Mouse (Mus musculus) embryonic facial prominence, embryonic 12.5 days (tissue): ENCODE measurements around the gene Pdss2. TPM values are rescaled to one million over a fixed set of nuclear protein-coding genes. Genes with fewer than 3 reads are reported as not detected.
A peak's percentile ranks its signal among the peaks of the same experiment; 100 is the strongest.

Source experiments
- ATAC-seq: fragments of 200-750 bp; cut with Nextera tagmentation; 2 replicates; pipeline ENCODE4 v1.8.0; 2017; ENCODE audit not compliant: insufficient number of reproducible peaks, insufficient read depth, low FRiP score, low TSS enrichment
- H3K27ac ChIP-seq: fragments of 300-500 bp; sonication (generic); 2 replicates; pipeline ENCODE4 v1.5.1; 2016; ENCODE audit warnings: mild to moderate bottlenecking
- H3K27me3 ChIP-seq: fragments of 300-500 bp; sonication (generic); 2 replicates; pipeline ENCODE4 v1.6.1; 2016; ENCODE audit warnings: mild to moderate bottlenecking, moderate library complexity
- H3K36me3 ChIP-seq: fragments of 300-500 bp; sonication (generic); 2 replicates; pipeline ENCODE4 v1.6.1; 2016; ENCODE audit warnings: mild to moderate bottlenecking
- H3K4me1 ChIP-seq: fragments of 300-500 bp; sonication (generic); 2 replicates; pipeline ENCODE4 v1.6.1; 2016
- H3K4me2 ChIP-seq: fragments of 300-500 bp; sonication (generic); replicated peaks from 2 replicates; pipeline ENCODE4 v1.6.1; 2016; ENCODE audit warnings: mild to moderate bottlenecking, moderate library complexity
- H3K4me3 ChIP-seq: fragments of 300-500 bp; sonication (generic); 2 replicates; pipeline ENCODE4 v1.5.1; 2016; ENCODE audit warnings: mild to moderate bottlenecking
- H3K9ac ChIP-seq: fragments of 300-500 bp; sonication (generic); 2 replicates; pipeline ENCODE4 v1.6.1; 2016; ENCODE audit warnings: mild to moderate bottlenecking, moderate library complexity
- H3K9me3 ChIP-seq: fragments of 300-500 bp; sonication (generic); 2 replicates; pipeline ENCODE4 v1.6.1; 2016; ENCODE audit warnings: mild to moderate bottlenecking, moderate library complexity
- WGBS: fragments of 180-500 bp; shearing (Covaris S2); methylation state at CpG from one replicate; pipeline ENCODE4 v1.1.7; 2016; 5-methylcytosine and 5-hydroxymethylcytosine counted together
- polyA plus RNA-seq: library from polyadenylated mRNA; unstranded; fragments of >200 nt; fragmentation: Nextera tagmentation; extraction: Ambion mirVana; gene quantifications from 2 replicates; pipeline ENCODE4 v1.2.1, GENCODE M21; 2016

The Pdss2 gene
- polyA plus RNA-seq, 1 experiment from 2014 or later: 15.4 TPM

DNA sequence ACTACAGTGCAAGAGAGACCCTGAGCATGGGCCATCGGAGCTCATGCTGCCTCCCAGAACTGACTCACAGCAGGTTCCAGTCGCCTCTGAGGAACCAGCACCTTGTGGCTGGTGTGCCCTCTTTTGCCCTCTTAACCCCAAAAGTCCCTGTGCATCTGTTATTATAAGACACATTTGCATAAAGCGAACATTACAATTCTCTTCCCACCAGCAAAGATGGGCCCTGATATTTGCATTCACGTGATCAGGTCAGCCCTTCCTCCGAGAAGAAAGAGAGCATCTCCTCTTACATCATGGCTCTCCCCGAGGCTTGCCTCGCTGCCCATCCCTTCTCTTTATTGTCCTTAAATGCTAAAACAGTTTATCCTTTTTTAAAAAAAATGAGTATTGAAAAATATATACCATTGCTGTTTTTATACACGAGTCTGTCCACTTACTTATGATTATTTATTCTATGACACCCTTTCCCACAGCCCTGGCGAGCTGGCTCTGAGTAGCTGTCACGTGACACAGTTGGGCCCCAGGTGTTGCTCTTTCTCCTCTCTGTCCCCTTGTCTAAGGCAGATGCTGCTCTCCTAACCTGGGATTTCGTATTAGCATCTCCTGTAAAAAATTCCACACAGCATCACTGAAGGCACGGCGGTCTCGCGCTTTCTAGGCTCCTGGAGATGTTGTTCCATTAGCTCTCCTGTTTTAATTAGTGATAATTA, 200.9 kb downstream of the Pdss2 start:
- no peak for ATAC-seq
- Histone ChIP-seq H3K36me3 (no peaks in the 10 kb centered on the region), H3K4me3 (no peak overlapping the region), H3K4me2 (no peak overlapping the region), H3K9ac (no peak overlapping the region), H3K27me3 (no peaks in the 10 kb centered on the region), H3K27ac (no peak overlapping the region), H3K4me1 (no peaks in the 10 kb centered on the region), H3K9me3 (no peaks in the 10 kb centered on the region)
- 77% methylated on average over 15 of the region's 15 CpGs for WGBS

DNA sequence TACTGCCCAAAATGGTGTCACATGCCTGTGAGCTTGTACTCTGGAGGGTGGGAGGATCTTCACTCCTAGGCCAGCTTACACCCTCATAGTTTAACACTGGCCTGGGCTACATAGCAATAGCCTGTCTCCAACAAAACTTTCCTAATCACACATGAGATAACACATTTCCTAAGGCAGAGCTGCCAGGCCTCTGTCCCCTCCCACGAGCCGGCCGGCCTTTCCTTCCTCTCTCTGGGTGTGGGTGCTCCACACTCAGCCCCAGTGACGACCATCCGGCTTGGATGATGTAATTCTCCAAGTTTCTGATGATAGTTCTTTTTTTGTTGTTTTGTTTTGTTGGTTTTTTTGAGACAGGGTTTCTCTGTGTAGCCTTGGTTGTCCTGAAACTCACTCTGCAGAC, 203.3 kb downstream of the Pdss2 start:
- H3K4me2 ChIP-seq: no peak overlapping the region
- H3K27ac ChIP-seq: no peak overlapping the region
- H3K27me3 ChIP-seq: no peaks in the 10 kb centered on the region
- H3K9me3 ChIP-seq: no peaks in the 10 kb centered on the region
- ATAC-seq: no peak
- H3K9ac ChIP-seq: no peak overlapping the region
- H3K36me3 ChIP-seq: no peaks in the 10 kb centered on the region
- H3K4me1 ChIP-seq: no peaks in the 10 kb centered on the region
- 92% methylated on average over 5 of the region's 5 CpGs for WGBS
- no peak overlapping the region for H3K4me3 ChIP-seq

DNA sequence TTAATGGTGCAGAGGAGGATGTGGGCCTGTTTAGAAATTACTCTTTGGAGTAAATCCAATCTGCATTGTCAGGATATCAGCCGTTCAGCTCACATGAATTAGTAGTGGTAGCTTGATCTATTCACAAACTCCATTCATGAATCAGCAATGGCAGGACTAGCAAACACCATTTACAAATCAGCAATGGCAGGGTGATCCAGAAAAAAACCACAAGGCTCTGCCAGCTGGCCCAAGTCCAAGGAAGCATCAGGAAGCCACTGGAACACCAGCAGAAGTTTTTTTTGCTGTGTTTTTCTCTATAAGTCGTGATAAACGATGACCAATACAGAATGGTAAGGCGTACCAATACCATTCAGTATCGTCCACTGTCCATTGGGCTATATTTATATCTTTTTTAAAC, 209.3 kb downstream of the Pdss2 start:
- WGBS: 89% methylated on average over 5 of the region's 5 CpGs

GRCm38 (mm10) chr10:43434326-43434725, 213.0 kb downstream of the Pdss2 start:
- Histone ChIP-seq H3K4me1 (peaks cover 1% of the 10 kb centered on the region), H3K4me2 (no peak overlapping the region), H3K9ac (no peak overlapping the region), H3K27ac (no peak overlapping the region), H3K4me3 (no peak overlapping the region), H3K36me3 (no peaks in the 10 kb centered on the region), H3K9me3 (no peaks in the 10 kb centered on the region), H3K27me3 (no peaks in the 10 kb centered on the region)
- no peak for ATAC-seq
- 89% methylated on average over 4 of the region's 4 CpGs for WGBS

More for the DNA sequence above, 209.3 kb downstream of the Pdss2 start:
- Histone ChIP-seq H3K4me2 (no peak overlapping the region), H3K4me3 (no peak overlapping the region), H3K27me3 (no peaks in the 10 kb centered on the region), H3K27ac (no peak overlapping the region), H3K36me3 (no peaks in the 10 kb centered on the region), H3K4me1 (no peaks in the 10 kb centered on the region), H3K9ac (no peak overlapping the region), H3K9me3 (no peaks in the 10 kb centered on the region)
- no peak for ATAC-seq

DNA sequence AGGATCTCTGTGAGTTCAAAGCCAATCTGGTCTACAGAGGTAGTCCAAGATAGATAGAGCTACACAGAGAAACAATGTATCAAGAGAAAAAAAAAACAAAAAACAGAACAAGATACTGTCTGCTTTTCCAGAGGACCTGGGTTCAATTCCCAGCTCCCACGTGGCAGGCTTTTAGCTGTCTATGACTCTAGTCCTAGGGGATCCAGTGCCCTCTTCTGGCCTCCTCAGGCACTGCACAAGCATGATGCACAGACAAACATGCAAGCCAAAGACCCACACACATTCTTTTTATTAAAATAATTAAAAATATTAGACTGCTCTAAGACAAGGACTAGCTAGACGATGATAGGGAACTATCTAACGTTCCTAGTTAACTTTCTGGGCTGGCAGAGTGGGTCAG, 214.5 kb downstream of the Pdss2 start:
- H3K4me2 ChIP-seq: no peak overlapping the region
- H3K36me3 ChIP-seq: no peaks in the 10 kb centered on the region
- H3K27ac ChIP-seq: no peak overlapping the region
- no peak overlapping the region for H3K4me3 ChIP-seq
- no peak for ATAC-seq
- no peaks in the 10 kb centered on the region for H3K9me3 ChIP-seq
- H3K4me1 ChIP-seq: peaks cover 5% of the 10 kb centered on the region
- no peaks in the 10 kb centered on the region for H3K27me3 ChIP-seq
- no peak overlapping the region for H3K9ac ChIP-seq
- WGBS: 92% methylated on average over 3 of the region's 3 CpGs

DNA sequence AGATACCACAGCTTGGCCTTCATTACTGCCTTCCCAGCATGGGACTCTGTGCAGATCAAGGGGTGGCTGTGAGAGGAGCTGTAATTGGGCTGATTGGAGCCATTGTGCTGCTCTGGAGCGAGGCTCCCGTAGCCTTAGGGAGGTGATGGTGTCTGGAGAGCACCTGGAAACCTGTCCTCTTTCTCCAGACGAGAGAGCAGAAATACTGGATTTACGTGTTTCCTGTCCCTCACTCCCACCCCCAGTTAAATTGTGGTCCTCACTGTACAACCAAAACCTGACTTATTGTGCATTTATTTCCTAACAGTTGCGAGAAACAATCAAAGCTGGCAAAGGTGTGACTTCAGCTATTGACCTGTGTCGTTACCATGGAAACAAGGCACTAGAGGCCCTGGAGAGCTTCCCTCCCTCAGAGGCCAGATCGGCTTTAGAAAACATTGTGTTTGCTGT, 218.2 kb downstream of the Pdss2 start:
- no peak overlapping the region for H3K4me3 ChIP-seq
- H3K27me3 ChIP-seq: no peaks in the 10 kb centered on the region
- ATAC-seq: no peak
- H3K9me3 ChIP-seq: no peaks in the 10 kb centered on the region
- peaks cover 14% of the 10 kb centered on the region for H3K4me1 ChIP-seq
- no peaks in the 10 kb centered on the region for H3K36me3 ChIP-seq
- no peak overlapping the region for H3K9ac ChIP-seq
- no peak overlapping the region for H3K4me2 ChIP-seq
- 18% methylated on average over 7 of the region's 7 CpGs for WGBS
- H3K27ac ChIP-seq: 0 out of 2 replicates have a peak overlapping the region, but pooled peaks have one; percentile 50

DNA sequence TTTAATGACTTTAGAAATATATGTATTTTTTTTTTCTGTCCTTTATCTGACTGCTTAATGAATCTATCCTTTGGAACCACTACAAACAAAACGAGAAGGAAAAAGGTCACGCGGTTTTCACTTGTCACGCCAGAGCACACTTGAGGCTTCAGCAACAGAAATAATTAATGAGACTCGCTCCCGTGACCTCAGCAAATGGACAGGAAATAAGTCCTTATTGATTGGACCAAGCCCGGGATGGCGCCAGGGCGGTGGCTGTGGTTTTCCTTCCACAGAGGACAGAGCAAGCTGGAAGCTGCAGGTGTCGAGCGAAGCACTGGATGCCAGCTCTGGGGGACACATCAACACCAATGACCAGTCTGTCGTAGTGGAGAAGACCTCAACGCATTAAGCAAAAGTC, 218.8 kb downstream of the Pdss2 start:
- Histone ChIP-seq H3K9me3 (no peaks in the 10 kb centered on the region), H3K4me2 (no peak overlapping the region), H3K4me3 (no peak overlapping the region), H3K9ac (no peak overlapping the region), H3K36me3 (no peaks in the 10 kb centered on the region), H3K27me3 (no peaks in the 10 kb centered on the region), H3K4me1 (peaks cover 14% of the 10 kb centered on the region), H3K27ac (peak overlapping the region; percentile 55; the same call in 1 of the 2 replicates)
- 48% methylated on average over 13 of the region's 13 CpGs for WGBS
- no peak for ATAC-seq

- Histone ChIP-seq H3K4me3 (no peak overlapping the region), H3K9ac (no peak overlapping the region), H3K27me3 (no peaks in the 10 kb centered on the region), H3K36me3 (no peaks in the 10 kb centered on the region), H3K27ac (peak overlapping the region; percentile 55), H3K4me1 (peaks cover 14% of the 10 kb centered on the region), H3K9me3 (no peaks in the 10 kb centered on the region), H3K4me2 (no peak overlapping the region)
- ATAC-seq: peak; percentile 30; the same call in 1 of the 2 replicates
- 30% methylated on average over 15 of the region's 15 CpGs for WGBS
Measured at GRCm38 (mm10) chr10:43440981-43441740, 219.9 kb downstream of the Pdss2 start.

DNA sequence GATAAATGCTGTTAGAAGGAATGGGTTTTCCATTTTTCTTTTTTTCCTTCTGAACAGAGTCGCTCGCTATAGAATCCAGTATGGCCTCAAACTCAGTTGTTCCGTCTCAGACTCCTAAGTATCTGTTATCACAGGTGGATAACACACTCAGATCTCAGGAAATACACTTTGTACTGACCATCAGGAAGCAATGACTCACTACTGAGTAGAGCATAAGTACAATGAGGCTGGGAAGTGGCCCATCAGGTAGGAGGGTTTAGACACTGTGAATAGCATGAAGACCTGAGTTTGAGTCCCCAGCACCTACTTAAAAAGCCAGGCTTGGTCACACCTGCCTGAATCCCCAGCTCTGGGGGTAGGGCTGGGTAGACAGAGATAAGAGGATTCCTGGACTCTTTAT, 227.4 kb downstream of the Pdss2 start:
- no peak overlapping the region for H3K27ac ChIP-seq
- ATAC-seq: no peak
- H3K9ac ChIP-seq: no peak overlapping the region
- WGBS: 92% methylated on average over 3 of the region's 3 CpGs
- H3K27me3 ChIP-seq: no peaks in the 10 kb centered on the region
- H3K9me3 ChIP-seq: no peaks in the 10 kb centered on the region
- no peaks in the 10 kb centered on the region for H3K4me1 ChIP-seq
- no peaks in the 10 kb centered on the region for H3K36me3 ChIP-seq
- no peak overlapping the region for H3K4me3 ChIP-seq
- no peak overlapping the region for H3K4me2 ChIP-seq

- no peaks in the 10 kb centered on the region for H3K27me3 ChIP-seq
- H3K4me3 ChIP-seq: 0 out of 2 replicates have a peak overlapping the region, but pooled peaks have one; percentile 14
- peak overlapping the region; percentile 44 for H3K4me2 ChIP-seq
- H3K4me1 ChIP-seq: no peaks in the 10 kb centered on the region
- H3K9me3 ChIP-seq: no peaks in the 10 kb centered on the region
- H3K9ac ChIP-seq: no peak overlapping the region
- H3K36me3 ChIP-seq: no peaks in the 10 kb centered on the region
- peak; percentile 81 for ATAC-seq
- WGBS: 26% methylated on average over 16 of the region's 16 CpGs
- no peak overlapping the region for H3K27ac ChIP-seq
Measured at GRCm38 (mm10) chr10:43451848-43452662, 230.8 kb downstream of the Pdss2 start.

DNA sequence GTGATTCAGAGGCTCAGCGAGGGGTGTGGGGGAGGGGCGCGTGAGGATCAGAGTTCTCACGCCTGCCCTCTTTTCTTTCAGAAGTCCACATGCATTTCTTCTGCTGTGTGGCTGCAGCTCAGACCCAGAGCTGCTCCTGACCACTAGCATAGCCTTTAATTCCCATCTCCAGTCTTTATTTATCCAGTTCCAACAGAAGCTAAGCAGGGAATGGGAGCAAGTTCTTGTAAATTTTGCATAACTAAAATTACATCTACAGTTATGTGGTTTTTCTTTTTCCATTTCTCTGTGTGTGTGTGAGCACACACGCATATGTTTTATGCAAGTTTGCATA, 231.3 kb downstream of the Pdss2 start:
- Histone ChIP-seq H3K27me3 (no peaks in the 10 kb centered on the region), H3K36me3 (no peaks in the 10 kb centered on the region), H3K9me3 (0 out of 2 replicates have a peak, but pooled peaks cover 4% of the 10 kb centered on the region), H3K9ac (no peak overlapping the region), H3K4me2 (peak overlapping the region; percentile 44), H3K4me3 (0 out of 2 replicates have a peak overlapping the region, but pooled peaks have one; percentile 14), H3K27ac (no peak overlapping the region), H3K4me1 (no peaks in the 10 kb centered on the region)
- WGBS: 21% methylated on average over 5 of the region's 5 CpGs
- ATAC-seq: no peak
